Mouse (Mus musculus) 3134 (cell line): ENCODE measurements at regions not wholly inside any gene's neighbourhood (a gene's known extent, or its start where the extent isn't known, plus 50 kb on each side); places are given as distances from the start of the nearest gene placed in this dataset.

ENCODE experiments used
- DNase-seq: peaks from one replicate; pipeline ENCODE4 v3.0.0-alpha.2; 2011; ENCODE audit warnings: low spot score; ENCODE audit not compliant: insufficient read length; ENCODE audit errors: extremely low read depth

- DNase-seq: no peak
Measured at GRCm38 (mm10) chr3:149295257-149295831, 305.0 kb upstream of the Adgrl2 start.

- DNase-seq: no peak
Measured at GRCm38 (mm10) chr3:149294445-149294844, 304.1 kb upstream of the Adgrl2 start.

- DNase-seq: no peak
Measured at GRCm38 (mm10) chr3:149292459-149292858, 302.1 kb upstream of the Adgrl2 start.

GRCm38 (mm10) chr3:149291473-149291872, 301.1 kb upstream of the Adgrl2 start:
- DNase-seq: no peak

- DNase-seq: no peak
Measured at GRCm38 (mm10) chr3:149290228-149290627, 299.9 kb upstream of the Adgrl2 start.

GRCm38 (mm10) chr3:149287080-149287479, 296.7 kb upstream of the Adgrl2 start:
- no peak for DNase-seq

GRCm38 (mm10) chr3:149284976-149285375, 294.6 kb upstream of the Adgrl2 start:
- DNase-seq: no peak

- no peak for DNase-seq
Measured at GRCm38 (mm10) chr3:149280807-149281789, 290.7 kb upstream of the Adgrl2 start.

GRCm38 (mm10) chr3:149279338-149279737, 289.0 kb upstream of the Adgrl2 start:
- no peak for DNase-seq

GRCm38 (mm10) chr3:149277812-149278211, 287.5 kb upstream of the Adgrl2 start:
- no peak for DNase-seq

GRCm38 (mm10) chr3:149275478-149276132, 285.2 kb upstream of the Adgrl2 start:
- no peak for DNase-seq

- no peak for DNase-seq
Measured at GRCm38 (mm10) chr3:149274987-149275386, 284.6 kb upstream of the Adgrl2 start.

GRCm38 (mm10) chr3:149273993-149274692, 283.8 kb upstream of the Adgrl2 start:
- no peak for DNase-seq

GRCm38 (mm10) chr3:149270459-149270858, 280.1 kb upstream of the Adgrl2 start:
- no peak for DNase-seq

- no peak for DNase-seq
Measured at GRCm38 (mm10) chr3:149262332-149262970, 272.1 kb upstream of the Adgrl2 start.

- no peak for DNase-seq
Measured at GRCm38 (mm10) chr3:149261764-149262163, 271.4 kb upstream of the Adgrl2 start.

- DNase-seq: no peak
Measured at GRCm38 (mm10) chr3:149258826-149259225, 268.5 kb upstream of the Adgrl2 start.

GRCm38 (mm10) chr3:149256891-149257290, 266.5 kb upstream of the Adgrl2 start:
- DNase-seq: no peak

GRCm38 (mm10) chr3:149253080-149253479, 262.7 kb upstream of the Adgrl2 start:
- no peak for DNase-seq

- no peak for DNase-seq
Measured at GRCm38 (mm10) chr3:149252144-149252543, 261.8 kb upstream of the Adgrl2 start.
